Mouse (Mus musculus) liver, embryonic 14.5 days (tissue): Measurements from ENCODE around the gene Gm13272.
"Not testable (repeated sequence)": the region's sequence is repeated elsewhere in the genome, so short reads cannot be mapped to it uniquely, and the experiment has no call there.

Experiments
- CTCF ChIP-seq: IDR thresholded peaks from 2 replicates; pipeline ENCODE4 v1.5.1; 2016; ENCODE audit warnings: antibody characterized with exemption, low read depth, control low read depth
- EP300 ChIP-seq: IDR thresholded peaks from 2 replicates; pipeline ENCODE4 v1.6.1; 2016; ENCODE audit warnings: antibody characterized with exemption, low read depth

DNA sequence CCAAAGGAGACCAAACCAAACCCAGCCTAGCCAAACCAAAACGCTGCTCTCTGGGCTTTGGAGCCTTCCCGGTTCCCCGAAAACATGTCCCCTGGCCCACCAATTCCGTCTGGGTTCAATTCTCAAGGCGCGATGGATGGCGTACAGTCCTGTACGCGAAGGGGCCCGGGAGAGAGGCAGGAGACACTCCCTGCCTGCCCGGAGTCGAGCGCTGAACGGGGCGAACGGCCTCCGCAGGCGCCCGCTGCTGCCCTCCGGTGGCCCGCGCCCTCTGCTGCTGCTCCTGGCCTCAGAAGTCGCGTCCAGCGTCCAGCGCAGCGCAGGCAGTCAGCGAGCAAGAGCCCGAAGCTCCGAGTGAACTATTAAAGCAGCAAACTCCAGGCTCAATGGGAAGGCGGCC, 2.7 kb downstream of the Gm13272 start:
- TF ChIP-seq EP300, CTCF: not testable (repeated sequence)
